Mouse (Mus musculus) mature B cell (primary cell): ENCODE measurements around the gene Hook2.

Experiments
- in situ Hi-C: fragments of 300-500 bp; cut with MboI; formaldehyde crosslinking; loops from 2 replicates; pipeline ENCODE4 v1.14.3; 2019

Gene Hook2

DNA sequence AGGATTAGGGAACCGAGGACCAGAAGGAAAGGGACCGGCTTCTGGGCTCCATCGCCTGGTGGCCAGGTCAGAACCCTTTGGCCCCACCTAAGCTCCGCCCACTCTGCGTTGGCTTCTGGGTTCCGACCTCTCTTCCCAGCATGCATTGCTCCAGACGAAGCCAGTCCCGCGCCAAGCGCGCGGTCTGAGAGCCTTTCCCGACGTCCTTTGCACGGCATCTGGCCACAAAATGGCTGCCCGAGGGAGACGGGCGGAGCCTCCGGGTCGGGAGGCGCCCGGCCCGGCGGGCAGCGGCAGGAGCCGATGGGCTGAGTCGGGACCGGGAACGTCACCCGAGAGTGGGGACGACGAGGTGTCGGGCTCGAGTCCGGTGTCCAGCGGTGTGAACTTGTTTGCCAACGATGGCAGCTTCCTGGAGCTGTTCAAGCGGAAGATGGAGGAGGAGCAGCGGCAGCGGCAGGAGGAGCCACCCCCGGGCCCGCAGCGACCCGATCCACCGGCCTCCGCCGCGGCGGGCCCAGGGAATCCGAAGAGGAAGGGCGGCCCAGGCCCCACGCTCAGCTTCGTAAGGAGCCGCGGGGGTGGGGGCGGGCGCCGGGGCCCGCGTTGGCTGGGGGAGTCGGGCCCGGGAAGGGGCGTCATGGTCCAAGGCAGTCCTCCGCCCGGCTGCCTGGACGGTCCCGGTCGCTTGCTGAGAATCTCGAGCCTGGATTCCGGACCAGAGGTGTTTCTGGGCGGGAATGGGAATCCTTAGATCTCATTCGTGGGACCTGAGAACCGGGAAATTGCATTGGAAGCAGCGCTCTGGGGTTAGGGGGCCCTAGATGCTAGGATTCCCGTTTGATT lies 36.5 kb downstream of the Hook2 start, which contains the start of gene Trir:
TSS of gene Trir (plus strand) at position 154 of the 846 bp plus-strand sequence.
- in situ Hi-C loops, result no loop called here

DNA sequence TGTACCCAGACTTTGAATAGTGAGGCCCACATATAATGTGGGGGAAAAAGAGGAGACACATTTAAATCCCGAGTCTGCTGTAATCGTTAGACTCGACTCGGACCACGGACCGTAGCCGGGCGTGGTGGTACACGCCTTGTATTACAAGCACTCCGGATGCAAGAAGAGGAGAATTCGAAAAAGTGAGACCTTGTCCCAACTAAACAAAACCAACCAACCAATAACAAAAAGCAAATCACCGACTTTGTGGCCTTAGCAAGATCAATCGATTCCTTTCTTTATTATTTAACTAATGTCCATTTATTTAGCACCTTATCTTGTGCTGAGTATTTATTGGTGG lies 37.1 kb downstream of the Hook2 start:
- in situ Hi-C loops, result no loop called here

DNA sequence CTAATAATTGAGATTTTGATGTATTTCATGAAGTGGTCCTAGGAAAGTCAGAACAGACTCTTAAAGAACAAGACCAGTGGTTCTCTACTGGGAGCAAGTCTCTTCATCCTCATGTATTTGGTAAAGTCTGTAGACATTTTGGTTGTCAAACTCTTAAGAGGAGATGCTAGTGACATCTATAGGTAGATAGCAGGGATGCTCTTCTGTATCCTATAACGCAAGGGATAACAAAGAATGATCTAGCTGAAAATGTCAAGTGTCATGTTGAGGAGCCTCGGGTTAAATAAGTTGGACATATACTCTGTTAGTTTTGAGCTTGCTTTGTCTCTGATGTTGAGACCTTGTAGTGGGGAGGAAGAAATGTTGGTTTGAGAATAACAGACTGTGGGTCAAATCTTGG lies 37.5 kb downstream of the Hook2 start:
- in situ Hi-C loops, result no loop called here

DNA sequence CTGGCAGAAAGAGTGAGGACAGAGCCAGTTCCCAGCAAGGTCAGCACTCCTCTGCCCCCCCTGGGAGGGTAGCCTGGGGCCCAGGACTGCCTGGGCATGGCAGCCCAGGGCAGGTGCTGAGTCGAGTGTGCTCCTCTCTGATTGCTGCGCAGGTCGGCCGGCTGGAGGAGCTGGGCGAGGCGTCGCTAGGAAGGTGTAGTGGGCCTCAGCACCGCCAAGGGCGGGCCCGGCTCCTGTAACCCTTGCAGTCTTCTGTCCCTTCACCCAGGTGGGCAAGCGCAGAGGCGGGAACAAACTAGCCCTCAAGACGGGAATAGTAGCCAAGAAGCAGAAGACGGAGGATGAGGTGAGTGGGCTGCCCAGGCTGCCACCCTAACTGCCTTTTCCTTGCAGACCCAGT lies 38.9 kb downstream of the Hook2 start:
- in situ Hi-C loops, result no loop called here

DNA sequence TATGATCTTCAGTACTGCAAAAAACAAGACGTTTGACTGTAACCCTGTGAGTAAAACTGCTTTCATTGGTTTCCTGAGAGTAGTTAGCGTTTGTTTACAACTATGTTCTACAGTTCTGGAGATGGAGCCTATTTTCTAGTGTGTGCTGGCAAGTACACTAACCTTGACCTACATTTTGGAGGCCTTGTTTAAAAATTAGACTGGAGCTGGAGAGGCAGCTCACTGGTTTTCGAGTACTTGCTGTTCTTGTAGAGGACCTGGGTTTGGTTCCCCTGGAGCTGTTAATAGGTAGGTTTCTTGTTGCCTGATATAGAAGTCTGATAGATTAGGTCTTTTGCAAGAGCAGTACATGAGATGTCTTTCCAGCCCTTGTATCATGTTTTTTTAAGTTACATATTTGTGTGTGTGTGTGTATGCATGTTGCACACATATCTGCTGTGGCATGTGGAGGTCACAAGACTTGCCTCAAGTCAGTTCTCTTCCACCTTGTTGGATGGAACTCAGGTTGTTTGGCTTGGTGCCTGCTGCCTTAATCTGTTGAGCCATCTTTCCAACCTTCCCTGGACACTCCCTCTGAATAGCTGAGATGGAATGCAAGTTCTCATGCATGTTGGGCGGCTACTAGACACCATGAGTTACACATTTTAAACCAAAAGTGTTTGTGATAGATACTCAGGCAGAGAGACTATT lies 42.4 kb downstream of the Hook2 start:
- in situ Hi-C loops, result no loop called here

DNA sequence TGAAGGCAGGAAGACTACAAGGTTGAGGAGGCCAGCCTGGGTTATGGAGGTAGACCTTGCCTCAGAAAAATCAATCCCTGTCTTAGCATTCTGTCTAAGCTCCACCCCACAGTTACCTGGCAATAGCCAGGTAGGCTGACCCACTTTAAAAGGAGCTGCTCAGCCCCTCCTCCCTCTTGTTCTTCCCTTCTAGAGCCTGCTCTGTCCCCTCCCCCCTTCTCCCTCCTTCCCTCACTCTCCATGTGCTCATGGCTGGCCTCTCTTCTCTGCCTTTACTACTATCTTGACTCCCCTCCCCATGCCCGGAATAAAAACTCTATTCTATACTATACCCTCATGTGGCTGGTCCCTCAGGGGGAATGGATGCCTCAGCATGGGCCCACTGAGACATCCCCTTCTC lies 43.5 kb downstream of the Hook2 start:
- in situ Hi-C loops, result no loop called here

DNA sequence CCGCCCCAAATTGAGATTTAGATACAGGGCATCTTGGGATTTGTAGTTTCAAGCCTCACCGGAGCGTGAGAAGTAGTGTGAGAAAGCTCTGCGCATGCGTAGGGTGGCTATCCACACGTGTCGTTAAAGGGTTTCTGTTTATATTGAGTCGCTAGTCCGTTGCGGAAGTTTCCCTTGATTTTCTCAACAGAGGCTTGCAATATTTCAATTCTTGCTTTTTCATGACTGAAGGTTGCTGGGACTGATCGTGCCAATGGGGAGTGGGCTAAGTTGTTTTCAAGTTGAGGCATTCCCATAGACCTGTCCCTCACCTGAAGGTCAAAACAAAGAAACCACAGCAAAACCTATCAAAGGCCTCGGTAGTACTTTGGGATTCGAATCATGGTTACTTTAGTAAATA lies 44.4 kb downstream of the Hook2 start:
- in situ Hi-C loops, result no loop called here

DNA sequence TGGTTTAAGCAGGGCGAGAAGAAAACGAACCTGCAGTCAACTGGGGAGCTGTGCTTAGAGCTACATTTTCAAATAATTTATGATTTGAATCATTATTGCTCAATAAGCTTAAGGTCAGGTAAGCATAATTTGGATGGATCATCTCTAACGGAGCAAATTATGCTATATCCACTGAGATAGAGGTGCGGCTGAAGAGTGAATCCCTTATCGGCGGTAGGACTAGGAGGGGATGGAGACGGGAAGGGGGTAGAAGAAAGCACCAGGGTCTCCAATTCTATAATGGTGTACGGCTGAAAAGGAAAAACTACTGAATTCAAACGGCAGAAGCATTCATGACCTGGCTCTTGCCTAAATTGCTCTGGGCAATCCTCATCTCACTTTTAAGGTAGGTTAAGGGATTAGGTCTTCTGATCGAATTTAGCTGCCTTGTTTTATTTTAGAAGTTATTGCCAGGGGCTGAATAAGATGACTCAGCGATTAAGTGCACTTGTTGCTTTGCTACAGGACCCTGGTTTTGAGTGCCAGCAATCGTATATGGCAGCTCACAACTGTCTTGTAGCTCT lies 44.8 kb downstream of the Hook2 start:
- in situ Hi-C loops, result no loop called here

DNA sequence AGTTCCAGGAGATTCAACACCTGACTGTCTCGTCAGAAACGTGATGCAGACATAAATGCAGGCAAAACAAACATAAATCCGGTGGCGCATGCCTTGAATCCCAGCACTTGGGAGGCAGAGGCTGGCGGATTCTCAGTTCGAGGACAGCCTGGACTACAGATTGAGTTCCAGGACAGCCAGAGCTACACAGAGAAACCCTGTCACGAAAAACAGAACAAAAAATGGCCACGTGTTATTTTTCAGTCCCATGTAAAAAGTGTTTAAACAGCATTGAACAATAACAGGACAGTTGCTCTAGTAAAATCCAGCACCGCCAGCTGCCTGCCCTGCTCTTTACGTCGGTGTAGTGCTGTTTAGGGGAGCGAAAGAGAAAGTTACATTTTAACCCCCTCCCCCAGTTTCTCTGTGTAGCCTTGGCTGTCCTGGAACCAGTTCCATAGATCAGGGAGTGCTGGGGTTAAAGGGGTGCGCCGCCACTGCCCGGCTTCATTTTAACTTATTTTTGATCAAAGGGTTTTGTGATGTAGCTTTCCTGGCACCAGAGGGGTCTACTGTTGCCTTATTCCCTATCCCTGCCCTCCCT lies 45.4 kb downstream of the Hook2 start:
- in situ Hi-C loops, result no loop called here

DNA sequence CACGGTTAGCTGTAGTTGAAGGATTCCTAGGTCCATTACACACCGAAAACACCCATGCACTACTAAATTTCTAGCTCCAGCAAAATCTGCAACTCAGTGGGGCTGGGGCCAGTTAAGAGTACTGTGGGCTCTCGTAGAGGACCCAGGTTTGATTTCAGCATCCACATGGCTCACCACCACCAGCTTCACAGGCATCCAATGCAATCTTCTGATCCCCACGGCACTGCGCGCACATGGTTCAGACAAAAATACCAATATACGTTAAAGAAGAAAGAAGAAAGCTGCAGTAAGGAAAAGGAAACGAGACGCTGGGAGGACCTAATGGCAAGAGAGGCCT lies 45.9 kb downstream of the Hook2 start:
- in situ Hi-C loops, result no loop called here

DNA sequence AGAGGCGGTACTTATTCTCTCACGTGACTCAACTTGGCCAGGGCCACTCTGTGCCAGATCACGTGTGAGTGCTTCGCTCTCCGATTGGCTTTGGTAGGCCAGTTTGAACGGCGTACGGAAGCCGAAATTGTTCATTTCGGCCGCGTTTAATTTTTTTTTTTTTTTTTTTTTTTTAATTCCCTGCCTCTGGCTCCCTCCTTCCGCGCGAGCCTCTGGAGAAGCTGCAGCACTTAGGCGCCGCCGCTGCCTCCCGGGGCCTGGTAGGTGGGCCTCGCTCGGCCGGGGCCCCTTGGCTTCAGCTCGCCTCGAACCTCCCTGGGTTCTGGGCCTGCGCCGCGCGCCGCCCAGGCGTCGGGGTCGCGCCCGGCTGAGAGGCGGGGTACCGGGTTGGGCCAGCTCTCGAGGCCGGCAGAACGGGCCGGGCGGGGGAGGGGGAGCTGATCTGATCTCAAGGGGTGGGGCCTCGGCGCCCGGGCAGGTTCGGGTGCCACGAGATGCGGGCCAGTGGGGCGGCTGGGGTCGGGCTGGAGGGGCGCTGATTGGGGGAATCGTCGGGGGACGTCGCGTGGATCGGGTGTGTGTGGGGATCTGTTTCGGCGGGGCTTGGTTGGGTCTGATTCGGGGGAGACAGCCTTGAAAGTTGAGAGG lies 46.4 kb downstream of the Hook2 start, which contains the start of gene Tnpo2:
TSS of gene Tnpo2 (plus strand) at position 198 of the 648 bp plus-strand sequence.
- in situ Hi-C loops, result no loop called here

DNA sequence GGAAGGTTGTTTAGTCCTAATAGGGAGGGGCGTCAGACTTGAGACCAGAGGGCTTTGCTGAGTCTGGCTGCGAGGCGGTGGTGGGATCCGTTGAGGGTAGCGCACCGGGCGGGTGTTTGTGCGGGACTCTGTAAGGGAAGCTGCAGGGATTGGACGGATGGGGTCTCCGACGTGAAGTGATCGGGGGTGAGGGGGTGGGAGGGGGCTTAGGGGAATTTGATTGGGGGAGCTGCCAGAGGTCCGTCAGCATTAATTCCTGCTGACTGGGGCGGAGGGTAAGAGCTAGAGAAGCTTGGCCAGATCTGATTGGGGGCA lies 46.9 kb downstream of the Hook2 start:
- in situ Hi-C loops, result no loop called here

DNA sequence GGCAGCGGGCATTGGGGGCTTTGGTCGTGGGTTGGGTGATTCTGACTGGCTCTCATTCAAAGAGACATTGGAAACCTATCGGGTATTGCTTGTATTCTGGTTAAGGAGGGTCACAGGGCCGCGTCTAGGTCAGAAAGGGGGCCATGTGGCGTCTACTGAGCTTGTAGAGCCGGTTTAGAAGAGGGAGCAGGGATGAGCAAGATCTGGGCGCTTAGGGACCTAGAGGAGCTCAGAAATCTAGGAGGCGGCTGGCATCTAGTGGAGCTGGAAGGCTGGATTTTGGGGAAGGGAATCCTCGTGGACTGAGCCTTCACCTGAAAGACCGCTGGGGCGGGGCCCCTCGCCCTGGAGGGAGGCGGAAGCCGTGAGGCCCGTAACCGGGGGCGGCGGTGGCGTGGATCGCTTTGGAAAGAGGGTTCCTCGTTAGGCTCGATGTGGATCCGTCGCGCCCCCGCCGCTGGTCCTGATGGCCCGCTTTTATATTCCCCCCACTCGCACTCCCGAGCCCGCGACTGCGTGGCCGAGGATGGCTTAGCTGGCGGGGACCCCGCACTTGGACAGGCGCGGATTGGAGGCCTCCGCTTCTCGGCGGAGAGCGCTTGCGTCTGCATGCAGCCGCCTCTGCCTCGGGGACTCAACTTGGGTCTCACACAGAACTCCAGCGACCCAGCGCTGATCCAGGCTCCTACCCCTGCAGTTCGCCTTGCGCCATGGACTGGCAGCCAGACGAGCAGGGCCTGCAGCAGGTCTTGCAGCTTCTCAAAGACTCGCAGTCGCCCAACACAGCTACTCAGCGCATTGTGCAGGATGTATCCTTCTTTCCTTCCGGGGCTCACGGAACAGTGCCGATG lies 47.5 kb downstream of the Hook2 start:
- in situ Hi-C loops, result no loop called here

DNA sequence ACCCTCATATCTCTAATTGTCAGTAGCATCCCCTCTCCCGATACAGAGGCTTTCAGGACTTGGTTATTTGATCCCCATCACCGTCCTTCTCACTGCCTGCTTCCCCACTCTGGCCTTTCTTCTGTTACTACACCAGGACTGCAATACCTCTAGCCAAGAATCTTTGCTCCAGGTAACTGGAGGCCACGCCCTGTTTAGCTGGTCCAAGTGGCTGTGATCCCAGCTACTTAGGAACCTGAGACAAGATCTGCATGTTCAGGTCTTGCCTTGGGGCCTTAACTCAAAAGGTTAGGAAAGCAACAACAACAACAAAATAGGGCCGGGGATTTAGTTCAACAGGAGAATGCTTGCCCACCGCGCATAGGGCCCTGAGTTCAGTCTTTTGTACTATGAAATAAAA lies 53.2 kb downstream of the Hook2 start:
- in situ Hi-C loops, result no loop called here
